Mouse (Mus musculus): ENCODE data around the gene Myo9b. TPM values are rescaled to one million over a fixed set of nuclear protein-coding genes. Genes with fewer than 3 reads are reported as not detected.

The Myo9b gene
- total RNA-seq, 2 experiments from 2014 or later = 20.5 to 22.3 TPM

Other genes starting within 250 kb of the Myo9b start
- 10 to 100 TPM; 25.5 to 29.5 TPM for gene Haus8, start 220 bp downstream of the Myo9b start, total RNA-seq (2021)
- gene Use1, start 94.1 kb downstream of the Myo9b start, total RNA-seq (2021) = 100 to 1,000 TPM; 163 to 174 TPM
- gene Ocel1, start 98.6 kb downstream of the Myo9b start, total RNA-seq (2021) = 10 to 100 TPM; 14.2 to 14.9 TPM
- gene Nr2f6, start 109.2 kb downstream of the Myo9b start, total RNA-seq (2021) = 10 to 100 TPM; 48.0 to 53.8 TPM
- gene Ushbp1, start 123.1 kb downstream of the Myo9b start, total RNA-seq (2021) = 10 to 100 TPM; 20.4 to 23.2 TPM
- 10 to 100 TPM; 67.9 to 69.8 TPM for gene Babam1, start 124.1 kb downstream of the Myo9b start, total RNA-seq (2021)
- not detected for gene Ankle1, start 133.3 kb downstream of the Myo9b start, total RNA-seq (2021)
- gene Abhd8, start 190.9 kb downstream of the Myo9b start, total RNA-seq (2021) = 10 to 100 TPM; 23.8 to 26.6 TPM
- gene Mrpl34, start 192.2 kb downstream of the Myo9b start, total RNA-seq (2021) = 100 to 1,000 TPM; 126 to 127 TPM
- 10 to 100 TPM; 31.4 to 32.1 TPM for gene Dda1, start 196.5 kb downstream of the Myo9b start, total RNA-seq (2021)
- 10 to 100 TPM; 16.6 to 16.9 TPM for gene Ano8, start 213.2 kb downstream of the Myo9b start, total RNA-seq (2021)
- gene Gtpbp3, start 215.4 kb downstream of the Myo9b start, total RNA-seq (2021) = 10 to 100 TPM; 19.1 to 22.2 TPM
- 10 to 100 TPM; 23.0 to 30.9 TPM for gene Plvap, start 239.0 kb downstream of the Myo9b start, total RNA-seq (2021)

Data from heart, adult 18-20 months (tissue).